Mouse (Mus musculus): ENCODE measurements around the gene Bclaf1.

Bclaf1 gene

GRCm38 (mm10) chr10:20314797-20315196 is 2.5 kb downstream of the Bclaf1 start:
- DNase-seq (ENCODE audit: low read depth), result peak; percentile 75

- DNase-seq (ENCODE audit: low read depth), result no peak
Observed at GRCm38 (mm10) chr10:20317466-20317865, 5.2 kb downstream of the Bclaf1 start.

- DNase-seq (ENCODE audit: low read depth), result no peak
Observed at GRCm38 (mm10) chr10:20326226-20326625, 14.0 kb downstream of the Bclaf1 start.

GRCm38 (mm10) chr10:20331262-20331661 is 19.0 kb downstream of the Bclaf1 start:
- no peak for DNase-seq (ENCODE audit: low read depth)

GRCm38 (mm10) chr10:20337872-20338271 is 25.6 kb downstream of the Bclaf1 start:
- DNase-seq (ENCODE audit: low read depth), result no peak

GRCm38 (mm10) chr10:20345736-20346135 is 33.5 kb downstream of the Bclaf1 start:
- DNase-seq (ENCODE audit: low read depth), result no peak

GRCm38 (mm10) chr10:20347285-20348214 is 35.3 kb downstream of the Bclaf1 start, which contains the start of gene Mtfr2:
TSS of gene Mtfr2 (plus strand) at chr10:20347770.
- peak; percentile 98 for DNase-seq (ENCODE audit: low read depth)

- peak; percentile 16 for DNase-seq (ENCODE audit: low read depth)
Observed at GRCm38 (mm10) chr10:20348894-20349293, 36.6 kb downstream of the Bclaf1 start.

GRCm38 (mm10) chr10:20361542-20362449 is 49.5 kb downstream of the Bclaf1 start:
- peak; percentile 66 for DNase-seq (ENCODE audit: low read depth)

GRCm38 (mm10) chr10:20362450-20363118 is 50.3 kb downstream of the Bclaf1 start:
- no peak for DNase-seq (ENCODE audit: low read depth)

- DNase-seq (ENCODE audit: low read depth), result no peak
Observed at GRCm38 (mm10) chr10:20372046-20372445, 59.8 kb downstream of the Bclaf1 start.

GRCm38 (mm10) chr10:20377621-20378020 is 65.4 kb downstream of the Bclaf1 start:
- DNase-seq (ENCODE audit: low read depth), result no peak

GRCm38 (mm10) chr10:20379071-20379735 is 66.9 kb downstream of the Bclaf1 start:
- DNase-seq (ENCODE audit: low read depth), result no peak

GRCm38 (mm10) chr10:20380798-20381197 is 68.5 kb downstream of the Bclaf1 start:
- DNase-seq (ENCODE audit: low read depth), result no peak

- DNase-seq (ENCODE audit: low read depth), result no peak
Observed at GRCm38 (mm10) chr10:20381352-20381751, 69.1 kb downstream of the Bclaf1 start.

- DNase-seq (ENCODE audit: low read depth), result no peak
Observed at GRCm38 (mm10) chr10:20382807-20383419, 70.6 kb downstream of the Bclaf1 start.

- DNase-seq (ENCODE audit: low read depth), result no peak
Observed at GRCm38 (mm10) chr10:20390568-20390967, 78.3 kb downstream of the Bclaf1 start.

All from induced T-regulatory cell, adult 2 months (primary cell).